8 mouse cellular contexts compared by ENCODE assay signal in the genomic region with DNA sequence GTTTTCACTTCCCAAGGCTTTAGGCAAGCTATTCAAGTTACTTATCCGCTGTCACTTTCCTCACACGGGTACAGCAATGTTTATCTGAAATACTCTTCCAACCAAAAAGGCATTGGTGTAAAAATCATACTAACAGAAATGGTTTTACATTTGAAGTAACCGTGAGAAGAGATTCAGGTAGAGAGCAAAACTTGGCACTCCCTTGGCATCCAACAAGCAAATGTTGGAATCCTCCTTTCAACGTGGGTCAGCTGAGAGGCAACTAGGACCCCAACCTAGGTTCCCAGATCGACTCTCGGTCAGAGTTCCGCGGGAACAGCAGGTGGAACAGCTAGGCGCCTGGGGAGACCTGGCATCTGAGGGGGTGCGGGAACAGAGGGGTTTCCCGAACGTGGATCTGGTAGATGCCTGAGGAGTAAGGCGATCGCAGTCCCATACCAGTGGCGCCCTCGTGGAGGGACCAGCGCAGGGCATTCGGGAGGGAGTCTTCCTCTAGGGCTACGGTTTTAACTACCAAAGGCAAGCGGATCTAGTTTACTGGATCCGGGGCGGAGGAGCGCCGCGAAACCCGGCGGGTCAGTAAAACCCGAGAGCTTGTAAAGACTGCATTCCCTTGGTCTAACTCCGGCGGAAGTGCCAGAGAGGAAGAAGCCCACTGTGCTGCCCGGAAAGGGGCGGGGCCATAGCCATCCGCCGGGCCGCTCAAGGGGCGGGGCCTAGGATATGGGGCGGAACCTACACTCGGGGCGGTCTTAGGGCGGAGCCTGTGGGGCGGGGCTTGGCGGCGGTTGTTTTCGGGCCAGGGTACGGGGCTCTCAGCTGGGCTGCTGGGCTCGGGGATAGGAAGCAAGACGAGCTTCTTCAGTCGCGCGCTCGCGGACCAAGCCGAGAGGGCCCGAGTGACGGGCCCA. TPM values are rescaled to one million over a fixed set of nuclear protein-coding genes. Genes with fewer than 3 reads are reported as not detected.
DNase-seq lines count a peak whose midpoint lies in the region; ATAC-seq and TF ChIP-seq lines count a peak whose summit lies in the region.

Gene Serinc5, plus strand, starts transcription at position 781 of the 911 bp plus-strand sequence.

- H3K4me2 ChIP-seq in forebrain, embryonic 14.5 days (ENCODE audit: low read length): peak within 1 kb of the TSS; percentile 80
- H3K4me2 ChIP-seq in liver, embryonic 16.5 days (ENCODE audit: low read depth, low read length): peak within 1 kb of the TSS; percentile 96
- H3K4me2 ChIP-seq in neural tube, embryonic 12.5 days (replicated peaks): peak within 1 kb of the TSS; percentile 83
- peak within 1 kb of the TSS; percentile 94 for H3K4me2 ChIP-seq in stomach, postnatal 0 days (replicated peaks; ENCODE audit: low read depth)

- peak within 1 kb of the TSS; percentile 93 for H3K9ac ChIP-seq in ES-E14 (ENCODE audit: insufficient read depth, low read depth, low read length, poor library complexity, severe bottlenecking)
- H3K9ac ChIP-seq in forebrain, embryonic 14.5 days (ENCODE audit: low read length): peak within 1 kb of the TSS; percentile 82
- H3K9ac ChIP-seq in liver, embryonic 16.5 days (ENCODE audit: low read depth, low read length): peak within 1 kb of the TSS; percentile 97
- peak within 1 kb of the TSS; percentile 78 for H3K9ac ChIP-seq in neural tube, embryonic 12.5 days
- H3K9ac ChIP-seq in stomach, postnatal 0 days (ENCODE audit: low read length): peak within 1 kb of the TSS; percentile 92

- TF ChIP-seq CTCF in stomach, postnatal 0 days (IDR thresholded peaks at IDR 0.05; ENCODE audit: low read depth): peak; percentile 31

- in situ Hi-C loops in ES-E14 (cut with MboI; ENCODE audit: low sequenced_read_pairs in 2 of 2, unreplicated experiment in 2 of 2): no loop called here

- H3K27me3 ChIP-seq in forebrain, embryonic 14.5 days (replicated peaks; ENCODE audit: control insufficient read depth, insufficient read depth, low read length): no peaks in the 10 kb centered on the region
- no peaks in the 10 kb centered on the region for H3K27me3 ChIP-seq in liver, embryonic 16.5 days (ENCODE audit: control insufficient read depth, insufficient read depth, low read depth, low read length)
- no peaks in the 10 kb centered on the region for H3K27me3 ChIP-seq in neural tube, embryonic 12.5 days (replicated peaks)
- H3K27me3 ChIP-seq in stomach, postnatal 0 days (ENCODE audit: control insufficient read depth, insufficient read depth, low read length): no peaks in the 10 kb centered on the region

- peak within 1 kb of the TSS; percentile 75 for H3K27ac ChIP-seq in ES-E14 (ENCODE audit: insufficient read depth, low read depth, low read length, poor library complexity, severe bottlenecking)
- peak within 1 kb of the TSS; percentile 62; the same call in 1 of the 2 replicates for H3K27ac ChIP-seq in forebrain, embryonic 14.5 days (ENCODE audit: low read depth, low read length)
- peak within 1 kb of the TSS; percentile 95 for H3K27ac ChIP-seq in liver, embryonic 16.5 days (ENCODE audit: low read length)
- H3K27ac ChIP-seq in neural tube, embryonic 12.5 days: peak within 1 kb of the TSS; percentile 43; the same call in 1 of the 2 replicates
- H3K27ac ChIP-seq in stomach, postnatal 0 days (replicated peaks): peak within 1 kb of the TSS; percentile 97

- WGBS in forebrain, embryonic 14.5 days: under 1% methylated on average over 55 of the region's 55 CpGs
- WGBS in large intestine, adult 2 months: under 1% methylated on average over 55 of the region's 55 CpGs
- WGBS in liver, embryonic 16.5 days (ENCODE audit: insufficient replicate concordance): under 1% methylated on average over 55 of the region's 55 CpGs
- WGBS in neural tube, embryonic 12.5 days: under 1% methylated on average over 55 of the region's 55 CpGs
- under 1% methylated on average over 55 of the region's 55 CpGs for WGBS in stomach, postnatal 0 days

- TF ChIP-seq EP300 in stomach, postnatal 0 days (optimal IDR thresholded peaks at IDR 0.05): no peak

- H3K4me1 ChIP-seq in ES-E14 (ENCODE audit: control insufficient read depth in 2 of 2, insufficient read depth in 2 of 2, low read length in 2 of 2, poor library complexity in 1 of 2): peaks cover 0 to 4% of the 10 kb centered on the region in 2 experiments; a peak in 1 of 4 replicates
- peaks cover 4% of the 10 kb centered on the region; the same call in 1 of the 2 replicates for H3K4me1 ChIP-seq in forebrain, embryonic 14.5 days (ENCODE audit: control insufficient read depth, insufficient read depth, low read length)
- H3K4me1 ChIP-seq in liver, embryonic 16.5 days (ENCODE audit: control insufficient read depth, low read depth, low read length): peaks cover 28% of the 10 kb centered on the region
- peaks cover 18% of the 10 kb centered on the region for H3K4me1 ChIP-seq in neural tube, embryonic 12.5 days
- peaks cover 2% of the 10 kb centered on the region; the same call in 1 of the 2 replicates for H3K4me1 ChIP-seq in stomach, postnatal 0 days (replicated peaks; ENCODE audit: control insufficient read depth, insufficient read depth)

- no peaks in the 10 kb centered on the region; the same call in 1 of the 2 replicates for H3K36me3 ChIP-seq in ES-E14 (ENCODE audit: control insufficient read depth, insufficient read depth, low read length, poor library complexity, severe bottlenecking)
- H3K36me3 ChIP-seq in forebrain, embryonic 14.5 days (ENCODE audit: control insufficient read depth, insufficient read depth, low read length): no peaks in the 10 kb centered on the region
- H3K36me3 ChIP-seq in liver, embryonic 16.5 days (ENCODE audit: control insufficient read depth, insufficient read depth): no peaks in the 10 kb centered on the region
- no peaks in the 10 kb centered on the region for H3K36me3 ChIP-seq in neural tube, embryonic 12.5 days
- no peaks in the 10 kb centered on the region for H3K36me3 ChIP-seq in stomach, postnatal 0 days (ENCODE audit: control insufficient read depth, insufficient read depth, low read length)

- intact Hi-C loops in heart, postnatal 10 days (cut with DNase I): no loop called here

- peak; percentile 84 for DNase-seq in ES-E14 (ENCODE audit: low read depth, low spot score)
- DNase-seq in cerebellum, adult 11 months: peak; percentile 94
- DNase-seq in forebrain, embryonic 14.5 days (ENCODE audit: low spot score): peak; percentile 94
- DNase-seq in heart, postnatal 10 days: peak; percentile 99
- peak; percentile 71 for DNase-seq in large intestine, adult 2 months (ENCODE audit: low read depth, low spot score)
- DNase-seq in stomach, postnatal 0 days (ENCODE audit: low spot score): peak; percentile 98

- ATAC-seq in forebrain, embryonic 14.5 days: peak; percentile 99
- peak; percentile 92 for ATAC-seq in liver, embryonic 16.5 days (ENCODE audit: low read depth)
- peak; percentile 99 for ATAC-seq in neural tube, embryonic 12.5 days (ENCODE audit: low FRiP score, low read depth)
- ATAC-seq in stomach, postnatal 0 days (ENCODE audit: low FRiP score, low TSS enrichment): peak; percentile 94

- peak within 1 kb of the TSS; percentile 90 to 94 for H3K4me3 ChIP-seq in ES-E14 (ENCODE audit: insufficient read depth in 1 of 2, low read depth in 1 of 2, low read length in 2 of 2, poor library complexity in 1 of 2, severe bottlenecking in 1 of 2)
- H3K4me3 ChIP-seq in forebrain, embryonic 14.5 days (ENCODE audit: low read depth, low read length): peak within 1 kb of the TSS; percentile 80
- H3K4me3 ChIP-seq in liver, embryonic 16.5 days (ENCODE audit: low read depth, low read length): peak within 1 kb of the TSS; percentile 91
- peak within 1 kb of the TSS; percentile 74 for H3K4me3 ChIP-seq in neural tube, embryonic 12.5 days
- H3K4me3 ChIP-seq in stomach, postnatal 0 days (ENCODE audit: low read depth, low read length): peak within 1 kb of the TSS; percentile 89

- H3K9me3 ChIP-seq in ES-E14 (ENCODE audit: control insufficient read depth, insufficient read depth, low read depth, low read length): no peaks in the 10 kb centered on the region
- H3K9me3 ChIP-seq in forebrain, embryonic 14.5 days (replicated peaks; ENCODE audit: control insufficient read depth, low read length): no peaks in the 10 kb centered on the region
- H3K9me3 ChIP-seq in liver, embryonic 16.5 days (replicated peaks; ENCODE audit: control insufficient read depth, low read length): no peaks in the 10 kb centered on the region
- no peaks in the 10 kb centered on the region for H3K9me3 ChIP-seq in neural tube, embryonic 12.5 days
- H3K9me3 ChIP-seq in stomach, postnatal 0 days (ENCODE audit: control insufficient read depth, low read length): no peaks in the 10 kb centered on the region

TF ChIP-seq in ES-E14, 5 proteins besides CTCF, POLR2A, EP300 and RAD21:
- no peak for TF ChIP-seq CHD2 (IDR thresholded peaks at IDR 0.05; ENCODE audit: low read depth, low read length)
- TF ChIP-seq MAFK (IDR thresholded peaks at IDR 0.05; ENCODE audit: insufficient read depth, low read depth, low read length): no peak
- no peak for TF ChIP-seq ZNF384 (IDR thresholded peaks at IDR 0.05; ENCODE audit: low read depth, low read length)
- TF ChIP-seq HCFC1 (IDR thresholded peaks at IDR 0.05; ENCODE audit: borderline replicate concordance, insufficient read depth, low read length): no peak; the same call in 1 of the 2 replicates

RNA-seq across cellular contexts. Expression of gene Serinc5, which starts in this region (rescaled TPM):
- total RNA-seq in ES-E14 (2012; rRNA removed): 14.9 and 25.8 TPM in 2 replicates
- polyA plus RNA-seq in forebrain, embryonic 14.5 days (2014; fragmentation: Nextera tagmentation; extraction: Ambion mirVana): 13.7 and 15.5 TPM in 2 replicates
- total RNA-seq in heart, postnatal 10 days (2021): 10 to 100 TPM; 30.7 to 36.8 TPM
- 9.2 and 19.8 TPM in 2 replicates for polyA plus RNA-seq in large intestine, adult 2 months (2012; rRNA removed)
- polyA plus RNA-seq in liver, embryonic 16.5 days (2015; fragmentation: Nextera tagmentation; extraction: Ambion mirVana): 21.5 and 21.7 TPM in 2 replicates
- polyA plus RNA-seq in neural tube, embryonic 12.5 days (2016; fragmentation: Nextera tagmentation; extraction: Ambion mirVana): 23.4 and 27.9 TPM in 2 replicates
- polyA plus RNA-seq in stomach, postnatal 0 days (2015; fragmentation: Nextera tagmentation; extraction: Ambion mirVana): 14.5 and 16.0 TPM in 2 replicates

Comparison
In these comparisons a context has a peak if more than half of its experiments do, and no peak if none do; other contexts are left out.
1. Peak in every context shown above with its lines: DNase-seq, ATAC-seq, H3K4me3 ChIP-seq and H3K27ac ChIP-seq.
2. H3K27ac ChIP-seq: peak in every context shown above with its lines; median percentile 97 in stomach, postnatal 0 days; 95 in liver, embryonic 16.5 days; 75 in ES-E14; 62 in forebrain, embryonic 14.5 days; 43 in neural tube, embryonic 12.5 days.